Mouse (Mus musculus) erythroblast, embryonic 14.5 days (primary cell): ENCODE results near the gene Asl.

Source experiments
- GATA1 ChIP-seq: IDR thresholded peaks from 2 replicates; pipeline ENCODE4 v1.6.1; 2012; ENCODE audit warnings: low read length, inconsistent platforms, mixed read lengths
- TAL1 ChIP-seq: IDR thresholded peaks from 3 replicates; pipeline ENCODE4 v1.6.1; 2012; ENCODE audit warnings: low read length, inconsistent platforms, mixed read lengths

GRCm38 (mm10) chr5:129989376-129989775 lies 39.7 kb downstream of the Asl start:
- TF ChIP-seq TAL1, result no peak
- no peak for TF ChIP-seq GATA1
